Mouse (Mus musculus) erythroblast, embryonic 14.5 days (primary cell): ENCODE measurements around the gene Tmem213. TPM values are rescaled to one million over a fixed set of nuclear protein-coding genes. Genes with fewer than 3 reads are reported as not detected.

Experiments
- H3K27me3 ChIP-seq: 2 replicates; pipeline ENCODE4 v1.6.1; 2012; ENCODE audit warnings: inconsistent platforms; ENCODE audit not compliant: control insufficient read depth
- H3K36me3 ChIP-seq: 2 replicates; pipeline ENCODE4 v1.6.1; 2012; ENCODE audit warnings: mild to moderate bottlenecking, inconsistent platforms; ENCODE audit not compliant: control insufficient read depth
- H3K4me1 ChIP-seq: 2 replicates; pipeline ENCODE4 v1.6.1; 2012; ENCODE audit warnings: inconsistent platforms; ENCODE audit not compliant: control insufficient read depth
- H3K4me3 ChIP-seq: replicated peaks from 2 replicates; pipeline ENCODE3; 2012; ENCODE audit warnings: moderate library complexity, mild to moderate bottlenecking, inconsistent platforms
- H3K9me3 ChIP-seq: 2 replicates; pipeline ENCODE4 v1.6.1; 2012; ENCODE audit warnings: low read length, inconsistent platforms, mixed read lengths; ENCODE audit not compliant: control insufficient read depth
- GATA1 ChIP-seq: IDR thresholded peaks from 2 replicates; pipeline ENCODE4 v1.6.1; 2012; ENCODE audit warnings: low read length, inconsistent platforms, mixed read lengths
- TAL1 ChIP-seq: IDR thresholded peaks from 3 replicates; pipeline ENCODE4 v1.6.1; 2012; ENCODE audit warnings: low read length, inconsistent platforms, mixed read lengths
- polyA plus RNA-seq: library from polyadenylated mRNA; stranded (reverse); fragments of >175 nt; gene quantifications from 2 replicates; pipeline ENCODE4 v1.2.3, GENCODE M21; 2012

Tmem213 gene
- not detected in 2 replicates for polyA plus RNA-seq

- Histone ChIP-seq H3K27me3 (peaks cover 6% of the 10 kb centered on the region), H3K36me3 (no peaks in the 10 kb centered on the region), H3K4me1 (no peaks in the 10 kb centered on the region), H3K9me3 (no peaks in the 10 kb centered on the region), H3K4me3 (no peak within 1 kb of the TSS)
- TF ChIP-seq TAL1 (no peak), GATA1 (no peak)
Measured at GRCm38 (mm10) chr6:38109160-38109795, at the start of gene Tmem213. TSS of gene Tmem213 (plus strand) at chr6:38109255.

DNA sequence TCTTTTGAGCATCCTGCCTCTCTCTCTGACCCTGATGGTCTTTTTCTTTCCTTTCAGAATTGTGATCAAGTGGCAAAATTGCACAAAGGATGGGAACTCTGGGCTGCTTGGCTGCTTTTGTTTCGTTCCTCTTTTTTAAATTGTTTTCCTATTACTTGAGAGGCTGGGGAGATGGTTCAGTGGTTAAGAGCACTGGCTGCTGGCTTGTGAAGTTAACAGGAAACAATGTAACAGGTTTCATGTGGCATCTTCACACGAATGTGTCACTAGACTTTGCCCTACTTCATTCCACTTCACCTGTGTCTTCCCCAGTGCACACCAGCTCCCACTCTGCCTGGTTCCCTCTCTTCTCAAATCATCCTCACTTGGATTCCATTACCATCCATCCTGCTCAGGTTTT lies 44.4 kb upstream of the Tmem213 start:
- Histone ChIP-seq H3K27me3 (no peaks in the 10 kb centered on the region), H3K9me3 (peaks cover 12% of the 10 kb centered on the region), H3K36me3 (no peaks in the 10 kb centered on the region), H3K4me3 (no peak overlapping the region), H3K4me1 (no peaks in the 10 kb centered on the region)
- no peak for TF ChIP-seq TAL1
- TF ChIP-seq GATA1 = no peak

DNA sequence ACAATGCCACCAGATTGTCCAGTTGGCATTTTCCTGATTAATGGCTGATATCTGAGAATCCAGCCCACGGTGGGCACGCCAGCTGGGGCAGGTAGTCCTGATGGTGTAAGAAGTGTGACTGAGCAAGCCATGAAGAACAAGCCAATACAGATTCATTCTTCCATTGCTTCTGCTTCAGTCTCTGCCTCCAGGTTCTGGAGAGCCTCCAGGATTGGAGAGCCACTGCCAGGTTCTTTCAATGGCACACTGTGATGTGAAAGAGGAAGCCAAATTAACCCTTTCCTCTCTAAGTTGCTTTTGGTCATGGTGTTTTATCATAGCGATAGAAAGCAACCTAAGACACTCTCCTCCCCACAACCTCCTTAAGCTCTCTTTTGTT lies 43.9 kb upstream of the Tmem213 start:
- Histone ChIP-seq H3K36me3 (no peaks in the 10 kb centered on the region), H3K27me3 (no peaks in the 10 kb centered on the region), H3K9me3 (peaks cover 12% of the 10 kb centered on the region), H3K4me1 (no peaks in the 10 kb centered on the region), H3K4me3 (no peak overlapping the region)
- no peak for TF ChIP-seq GATA1
- no peak for TF ChIP-seq TAL1

GRCm38 (mm10) chr6:38065501-38066122 lies 43.4 kb upstream of the Tmem213 start:
- H3K4me3 ChIP-seq = no peak overlapping the region
- H3K27me3 ChIP-seq = no peaks in the 10 kb centered on the region
- H3K4me1 ChIP-seq = peaks cover under 1% of the 10 kb centered on the region
- TF ChIP-seq GATA1 (no peak), TAL1 (no peak)
- peaks cover 12% of the 10 kb centered on the region for H3K9me3 ChIP-seq
- no peaks in the 10 kb centered on the region for H3K36me3 ChIP-seq

GRCm38 (mm10) chr6:38066215-38066614 lies 42.8 kb upstream of the Tmem213 start:
- Histone ChIP-seq H3K4me1 (peaks cover 7% of the 10 kb centered on the region), H3K4me3 (no peak overlapping the region), H3K27me3 (no peaks in the 10 kb centered on the region), H3K9me3 (peaks cover 12% of the 10 kb centered on the region), H3K36me3 (no peaks in the 10 kb centered on the region)
- TF ChIP-seq TAL1 (no peak), GATA1 (no peak)

- peaks cover 3% of the 10 kb centered on the region for H3K9me3 ChIP-seq
- H3K36me3 ChIP-seq = no peaks in the 10 kb centered on the region
- H3K4me3 ChIP-seq = no peak overlapping the region
- no peak for TF ChIP-seq TAL1
- TF ChIP-seq GATA1 = no peak
- H3K4me1 ChIP-seq = peaks cover 20% of the 10 kb centered on the region
- no peaks in the 10 kb centered on the region for H3K27me3 ChIP-seq
Measured at GRCm38 (mm10) chr6:38071256-38071655, 37.8 kb upstream of the Tmem213 start.

DNA sequence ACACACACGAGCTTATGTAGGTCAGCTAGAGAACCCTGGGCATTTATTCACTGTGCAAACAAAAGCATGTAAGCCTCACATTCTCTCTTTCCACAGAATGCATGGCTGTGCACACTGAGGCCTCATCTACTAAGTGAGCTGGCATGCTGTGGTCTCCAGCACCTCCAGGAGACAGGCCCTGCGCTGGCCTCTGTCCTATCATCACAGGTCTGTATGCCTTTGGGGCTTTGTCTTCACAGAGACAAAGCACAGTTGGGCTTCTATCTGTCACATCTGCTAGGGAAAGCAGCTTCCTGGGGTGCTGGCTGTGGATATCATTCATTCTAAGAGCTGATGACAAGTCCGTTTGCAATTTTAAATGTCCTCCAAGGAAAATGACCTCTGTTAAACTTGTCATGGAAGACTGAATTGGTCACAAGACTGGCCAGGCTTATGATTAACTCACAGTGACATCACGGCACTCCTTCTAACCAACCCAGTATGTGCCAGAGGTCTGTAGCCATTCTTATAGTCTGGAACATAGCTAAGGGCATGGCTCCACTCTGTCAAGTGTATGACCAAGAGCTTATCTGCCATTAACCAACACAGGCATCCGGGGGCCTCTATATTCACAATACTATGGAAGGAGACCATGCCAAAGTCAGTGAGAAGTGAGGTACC lies 36.8 kb upstream of the Tmem213 start:
- Histone ChIP-seq H3K36me3 (no peaks in the 10 kb centered on the region), H3K4me1 (peaks cover 20% of the 10 kb centered on the region), H3K4me3 (no peak overlapping the region), H3K9me3 (peaks cover 3% of the 10 kb centered on the region), H3K27me3 (no peaks in the 10 kb centered on the region)
- TF ChIP-seq GATA1 (no peak), TAL1 (no peak)

- Histone ChIP-seq H3K4me1 (peaks cover 20% of the 10 kb centered on the region), H3K36me3 (no peaks in the 10 kb centered on the region), H3K27me3 (no peaks in the 10 kb centered on the region), H3K4me3 (no peak overlapping the region), H3K9me3 (peaks cover 3% of the 10 kb centered on the region)
- TF ChIP-seq TAL1 (no peak), GATA1 (no peak)
Measured at GRCm38 (mm10) chr6:38073592-38073991, 35.5 kb upstream of the Tmem213 start.

DNA sequence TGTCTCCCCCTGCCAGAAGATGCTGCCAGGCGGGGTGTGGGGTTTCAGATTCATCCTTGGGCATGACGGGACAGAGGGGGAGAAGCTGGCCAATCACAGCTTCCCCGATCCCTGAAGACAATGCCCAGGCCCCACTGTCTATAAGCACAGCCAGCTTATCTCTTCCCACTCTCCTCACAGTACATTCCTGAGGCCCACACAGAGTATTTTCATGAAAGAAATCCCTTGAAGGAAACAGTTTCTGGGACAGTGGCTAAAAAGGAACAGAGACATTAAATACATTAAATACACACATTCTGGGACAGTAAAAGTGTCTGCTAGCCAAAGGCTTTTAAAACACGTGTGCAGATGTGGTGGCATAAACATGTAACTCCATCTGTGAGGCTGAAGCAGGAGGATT lies 28.7 kb upstream of the Tmem213 start:
- H3K4me1 ChIP-seq = no peaks in the 10 kb centered on the region
- no peaks in the 10 kb centered on the region for H3K27me3 ChIP-seq
- H3K4me3 ChIP-seq = no peak overlapping the region
- no peaks in the 10 kb centered on the region for H3K9me3 ChIP-seq
- no peak for TF ChIP-seq TAL1
- TF ChIP-seq GATA1 = no peak
- H3K36me3 ChIP-seq = no peaks in the 10 kb centered on the region
